Mouse (Mus musculus): ENCODE results near the gene Tsx. TPM values are rescaled to one million over a fixed set of nuclear protein-coding genes. Genes with fewer than 3 reads are reported as not detected.
A peak's percentile ranks its signal among the peaks of the same experiment; 100 is the strongest.
"Not testable (repeated sequence)": the region's sequence is repeated elsewhere in the genome, so short reads cannot be mapped to it uniquely, and the experiment has no call there.

Gene Tsx
- not detected for total RNA-seq (2022)

DNA sequence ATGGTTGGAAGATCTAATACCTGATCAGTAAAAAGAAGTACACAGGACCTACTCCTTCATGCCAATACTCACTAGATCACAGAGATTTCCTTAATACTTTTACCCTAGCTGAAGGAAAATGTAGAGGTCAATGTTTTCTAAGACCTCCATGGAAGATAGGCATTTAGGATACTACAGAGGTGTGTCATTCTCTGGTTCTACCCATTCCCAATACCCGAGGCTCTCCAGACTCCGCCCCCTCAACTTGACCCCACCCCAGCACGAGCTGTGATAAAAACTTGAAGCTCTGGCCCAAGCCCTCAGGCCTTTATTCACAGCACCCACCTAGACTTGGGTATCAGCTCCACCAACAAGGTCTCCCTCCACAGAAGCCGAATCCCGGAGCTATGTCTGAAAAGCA is at the start of gene Tsx:
Gene Tsx, plus strand, starts transcription at position 301 of the 400 bp plus-strand sequence.
- no peak for DNase-seq (ENCODE audit: low spot score)

GRCm38 (mm10) chrX:103366201-103366600 is 48.1 kb upstream of the Tsx start:
- no peak for DNase-seq (ENCODE audit: low spot score)

DNA sequence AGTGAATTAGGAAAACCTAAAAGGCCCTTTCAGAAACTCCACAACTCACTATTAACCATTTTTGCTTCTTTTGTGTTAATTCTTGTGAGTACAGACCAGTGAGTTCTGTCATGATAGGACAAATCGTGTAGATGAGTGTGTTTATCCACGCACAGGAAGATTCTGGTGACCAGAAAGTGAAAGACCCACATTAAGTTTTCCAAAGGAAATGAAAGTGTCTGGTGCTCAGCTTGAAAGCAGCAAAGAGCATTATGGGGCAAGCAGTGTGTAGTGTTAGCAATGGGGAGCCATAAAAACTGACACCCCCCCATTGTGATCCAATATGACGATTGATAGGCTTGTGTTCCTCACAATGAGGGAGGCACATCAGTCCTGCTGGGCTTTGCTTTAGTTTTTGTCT is 45.6 kb upstream of the Tsx start:
- no peak for DNase-seq (ENCODE audit: low spot score)

GRCm38 (mm10) chrX:103371221-103371620 is 43.0 kb upstream of the Tsx start:
- DNase-seq (ENCODE audit: low spot score) = no peak

DNA sequence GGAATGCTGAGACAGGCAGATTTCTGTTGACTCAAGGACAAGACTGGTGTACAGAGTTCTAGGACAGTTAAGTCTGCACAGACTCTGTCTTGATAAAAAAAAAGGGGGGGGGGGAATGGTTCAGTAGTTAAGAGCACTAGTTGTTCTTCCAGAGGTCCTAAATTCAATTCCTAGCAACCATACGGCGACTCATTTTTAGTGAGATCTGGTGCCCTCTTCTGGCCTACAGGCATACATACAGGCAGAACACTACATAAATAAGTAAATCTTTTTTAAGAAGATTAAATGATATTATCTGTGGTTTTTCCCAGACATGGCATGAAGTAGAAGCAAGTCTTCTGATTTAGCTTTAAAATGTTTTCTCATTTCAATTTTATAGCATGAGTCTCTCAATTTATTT is 42.6 kb upstream of the Tsx start:
- DNase-seq (ENCODE audit: low spot score) = no peak

DNA sequence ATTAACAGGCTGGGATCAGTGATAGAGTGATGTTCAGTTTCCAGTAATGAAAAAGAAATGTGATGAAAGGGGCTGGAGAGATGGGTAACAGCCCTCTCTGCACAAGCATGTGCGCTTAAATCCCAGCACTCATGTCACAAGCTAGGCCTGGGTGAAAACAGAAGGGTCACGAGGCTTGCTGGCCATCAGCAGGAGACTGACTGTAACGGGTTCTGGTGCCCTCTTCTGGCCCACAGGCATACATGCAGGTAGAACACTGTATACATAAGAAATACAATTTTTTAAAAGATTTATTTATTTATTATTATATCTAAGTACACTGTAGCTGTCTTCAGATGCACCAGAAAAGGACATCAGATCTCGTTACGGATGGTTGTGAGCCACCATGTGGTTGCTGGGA is 40.0 kb upstream of the Tsx start:
- DNase-seq (ENCODE audit: low spot score) = no peak

DNA sequence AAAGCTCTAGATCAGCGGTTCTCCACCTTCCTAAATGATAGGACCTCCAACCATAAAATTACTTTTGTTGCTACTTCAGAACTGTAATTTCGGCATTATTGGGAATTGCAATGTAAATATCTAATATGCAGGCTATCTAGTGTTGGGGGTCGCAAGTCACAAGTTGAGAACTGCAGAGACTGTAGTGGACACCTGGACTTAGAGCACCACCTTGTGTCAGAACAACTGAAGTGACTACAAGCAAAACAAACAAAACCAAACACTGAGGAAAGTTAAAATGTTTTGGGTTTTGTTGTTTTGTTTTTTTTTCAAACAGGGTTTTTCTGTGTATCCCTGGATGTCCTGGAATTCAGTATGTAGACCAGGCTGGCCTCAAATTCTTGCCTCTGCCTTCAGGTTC is 29.7 kb upstream of the Tsx start:
- no peak for DNase-seq (ENCODE audit: low spot score)

DNA sequence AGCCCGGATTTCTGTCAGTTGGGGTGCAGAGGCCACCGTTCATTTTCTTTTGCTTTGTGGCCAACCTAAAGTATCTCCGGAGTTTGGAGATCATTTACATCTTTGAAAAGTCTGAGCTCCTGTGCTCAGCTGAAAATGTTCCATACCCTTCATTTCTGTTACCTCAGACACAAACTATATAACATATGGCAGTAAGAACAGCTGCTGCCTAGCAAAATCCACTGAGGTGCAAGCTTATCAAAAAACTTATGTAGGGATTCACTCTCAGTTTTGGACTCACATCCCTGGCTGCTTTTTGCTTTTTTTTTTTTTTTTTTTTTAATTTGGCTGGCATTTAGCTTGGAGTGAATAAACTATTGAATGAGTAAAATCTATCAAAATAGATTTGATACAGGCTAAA is 26.1 kb upstream of the Tsx start:
- no peak for DNase-seq (ENCODE audit: low spot score)

DNA sequence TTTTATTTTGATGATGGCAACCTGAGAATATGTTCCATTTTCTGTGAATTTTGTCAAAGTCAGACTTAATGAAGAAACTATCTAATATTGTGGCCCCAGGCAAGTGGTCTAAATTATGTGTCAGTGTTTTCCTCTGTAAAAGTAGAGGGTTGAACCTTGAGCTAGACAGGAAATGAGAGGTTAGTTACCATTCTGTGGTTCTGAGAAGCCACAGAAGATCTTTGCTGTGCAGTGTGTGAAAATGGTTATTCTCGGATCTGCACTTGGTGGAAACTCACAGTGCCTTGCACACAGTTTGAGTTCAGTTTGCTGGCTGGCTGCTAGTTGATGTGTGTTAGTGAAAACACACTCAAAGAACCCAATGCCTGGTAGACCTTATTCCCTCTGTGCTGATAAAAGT is 20.4 kb upstream of the Tsx start:
- DNase-seq (ENCODE audit: low spot score) = no peak

DNA sequence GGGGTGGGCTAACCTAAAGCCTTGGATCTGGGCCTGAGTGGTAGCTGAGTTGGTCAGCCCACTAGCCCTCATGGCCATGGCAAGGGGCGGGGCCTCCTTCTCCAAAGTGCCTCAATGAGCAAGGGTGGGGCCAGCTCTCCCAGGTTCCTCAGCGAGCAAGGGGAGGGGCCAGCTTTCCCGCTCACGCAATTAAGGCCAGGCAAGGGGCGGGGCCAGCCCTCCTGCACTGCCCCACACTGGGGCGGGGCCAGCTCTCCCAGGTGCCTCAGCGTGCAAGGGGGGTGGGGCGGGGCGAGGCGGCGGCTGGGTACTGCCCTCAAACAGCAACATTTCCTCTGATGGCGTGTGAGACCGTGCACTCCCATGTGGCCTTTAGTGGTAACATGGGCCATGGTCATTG is 9.2 kb upstream of the Tsx start:
- DNase-seq (ENCODE audit: low spot score) = no peak

- no peak for DNase-seq (ENCODE audit: low spot score)
Observed at GRCm38 (mm10) chrX:103421710-103422109, 7.4 kb downstream of the Tsx start, which contains the start of gene Gm26992. TSS of gene Gm26992 (plus strand) at chrX:103422010.

DNA sequence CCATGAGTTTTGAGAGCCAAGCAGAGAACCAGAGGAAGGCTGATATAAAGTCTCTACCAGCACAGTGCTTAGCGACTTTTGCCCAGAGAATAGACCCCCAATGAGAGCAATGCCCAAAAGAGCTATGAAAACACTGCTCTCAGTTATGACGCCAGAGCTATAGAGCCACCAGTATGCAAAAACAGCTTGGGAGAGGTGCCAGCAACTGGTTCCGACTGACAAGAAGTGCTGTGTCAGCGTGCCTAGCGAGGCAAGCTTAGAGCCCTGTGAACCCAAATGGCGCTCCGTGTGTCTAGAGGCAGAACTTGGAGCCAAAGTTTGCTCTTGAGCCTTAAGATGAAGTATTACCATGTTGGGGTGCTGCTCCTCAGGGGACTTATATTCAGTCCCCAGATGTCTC is 13.4 kb downstream of the Tsx start:
- DNase-seq (ENCODE audit: low spot score) = no peak

DNA sequence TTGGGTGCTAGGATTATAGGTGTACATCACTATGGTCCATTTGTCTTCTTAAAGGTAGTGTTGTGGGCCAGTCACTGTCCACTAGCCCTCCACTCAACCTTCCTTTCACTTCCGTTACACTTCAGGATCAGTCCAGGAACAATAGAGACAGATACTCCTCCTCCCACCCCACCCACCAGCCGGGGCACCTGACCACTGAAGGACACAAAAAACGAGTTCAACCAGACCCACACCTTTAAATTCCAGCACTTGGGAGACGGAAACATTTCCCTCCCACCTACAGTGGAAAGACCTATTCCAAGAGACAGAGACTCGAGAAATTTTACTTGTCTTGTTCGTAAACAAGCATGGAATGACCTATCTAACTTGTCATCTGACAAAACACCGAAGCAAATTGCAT is 18.0 kb downstream of the Tsx start:
- no peak for DNase-seq (ENCODE audit: low spot score)

- no peak for DNase-seq (ENCODE audit: low spot score)
Observed at GRCm38 (mm10) chrX:103438023-103438422, 23.8 kb downstream of the Tsx start.

DNA sequence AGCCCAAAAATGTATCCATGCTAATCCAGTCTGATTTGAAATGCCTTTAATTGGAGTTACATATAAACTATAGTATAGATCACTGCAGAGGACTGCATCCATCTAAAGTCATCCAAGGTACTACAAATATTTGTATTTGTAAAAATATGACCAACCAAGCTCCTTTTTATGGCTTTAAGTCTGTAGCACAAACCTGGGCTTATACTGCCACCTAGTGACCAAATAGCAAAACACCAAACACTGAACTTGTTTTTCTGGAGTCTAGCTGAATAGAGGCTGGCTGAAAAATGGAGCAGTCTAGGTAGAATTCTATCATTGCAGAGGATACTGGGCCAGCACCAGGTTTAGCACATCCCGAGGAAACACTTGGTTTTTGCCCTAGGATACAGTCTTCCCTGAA is 26.5 kb downstream of the Tsx start:
- peak; percentile 26 for DNase-seq (ENCODE audit: low spot score)

- DNase-seq (ENCODE audit: low spot score) = peak; percentile 4
Observed at GRCm38 (mm10) chrX:103443755-103444154, 29.5 kb downstream of the Tsx start.

DNA sequence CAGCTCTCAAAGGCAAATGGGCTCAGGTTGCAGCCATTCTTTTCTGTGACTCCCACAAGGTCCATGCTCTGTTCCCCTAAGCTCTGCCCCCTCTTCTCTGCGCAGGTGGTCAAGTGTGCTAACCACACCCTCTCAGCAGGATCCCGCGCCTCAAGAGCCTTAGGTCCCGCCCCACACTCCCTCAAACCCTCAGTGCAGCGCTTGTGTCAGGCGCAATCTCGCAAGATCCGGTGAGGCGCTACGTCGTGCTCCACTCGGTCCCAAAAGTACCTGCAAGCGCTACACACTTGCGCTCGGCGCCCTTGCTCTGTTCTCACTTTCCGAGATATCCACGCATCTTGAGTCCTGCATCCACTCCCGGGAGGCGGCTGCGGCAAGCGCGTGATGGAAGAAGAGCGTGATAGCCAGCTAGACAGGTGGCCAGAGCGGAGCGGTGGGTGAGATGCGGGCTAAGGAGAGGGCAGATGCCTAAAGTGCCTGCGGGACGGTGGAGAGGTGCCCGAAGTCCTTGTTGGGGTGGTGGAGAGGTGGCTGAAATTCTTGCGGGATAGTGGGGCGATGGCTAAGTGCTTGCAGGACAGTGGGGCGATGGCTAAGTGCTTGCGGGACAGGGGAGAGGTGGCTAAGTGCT is 33.4 kb downstream of the Tsx start:
- DNase-seq (ENCODE audit: low spot score) = no peak

- not testable (repeated sequence) for DNase-seq (ENCODE audit: low spot score)
Observed at GRCm38 (mm10) chrX:103448429-103448828, 34.2 kb downstream of the Tsx start.

- not testable (repeated sequence) for DNase-seq (ENCODE audit: low spot score)
Observed at GRCm38 (mm10) chrX:103448943-103449722, 34.9 kb downstream of the Tsx start.

DNA sequence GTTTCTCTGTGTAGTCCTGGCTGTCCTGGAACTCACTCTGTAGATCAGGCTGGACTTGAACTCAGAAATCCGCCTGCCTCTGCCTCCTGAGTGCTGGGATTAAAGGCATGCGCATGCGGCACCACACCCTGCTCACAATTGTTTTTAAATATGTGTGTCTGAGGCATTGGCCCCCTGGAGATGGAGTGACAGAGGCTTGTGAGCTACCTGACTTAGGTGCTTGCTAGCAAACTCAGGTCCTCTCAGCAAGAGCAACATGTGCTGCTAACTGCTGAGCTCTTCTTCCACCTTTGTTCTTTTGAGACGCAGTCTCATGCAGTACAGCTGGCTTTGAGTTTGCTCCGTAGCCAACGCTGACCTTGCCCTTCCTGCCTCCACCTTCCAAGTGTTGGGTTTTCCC is 38.5 kb downstream of the Tsx start:
- DNase-seq (ENCODE audit: low spot score) = no peak

DNA sequence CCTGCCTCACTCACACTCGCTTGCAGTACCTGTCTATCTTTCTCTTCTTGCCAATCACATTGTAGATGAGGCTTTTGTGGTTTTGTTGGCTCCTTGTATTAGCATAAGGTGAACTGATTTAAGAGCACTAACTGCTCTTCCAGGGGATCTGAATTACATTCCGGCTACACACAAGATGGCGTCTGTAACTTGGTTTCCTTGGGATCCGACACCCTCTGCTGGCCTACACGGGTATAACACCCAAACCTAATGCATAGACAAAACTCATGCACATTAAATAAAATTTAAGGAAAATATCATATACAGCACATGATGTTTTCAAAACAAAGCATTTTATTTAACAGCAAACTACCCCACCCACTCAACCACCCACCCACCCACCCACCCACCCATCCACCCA is 45.8 kb downstream of the Tsx start:
- DNase-seq (ENCODE audit: low spot score) = no peak

GRCm38 (mm10) chrX:103468998-103469397 is 54.7 kb downstream of the Tsx start:
- no peak for DNase-seq (ENCODE audit: low spot score)

DNA sequence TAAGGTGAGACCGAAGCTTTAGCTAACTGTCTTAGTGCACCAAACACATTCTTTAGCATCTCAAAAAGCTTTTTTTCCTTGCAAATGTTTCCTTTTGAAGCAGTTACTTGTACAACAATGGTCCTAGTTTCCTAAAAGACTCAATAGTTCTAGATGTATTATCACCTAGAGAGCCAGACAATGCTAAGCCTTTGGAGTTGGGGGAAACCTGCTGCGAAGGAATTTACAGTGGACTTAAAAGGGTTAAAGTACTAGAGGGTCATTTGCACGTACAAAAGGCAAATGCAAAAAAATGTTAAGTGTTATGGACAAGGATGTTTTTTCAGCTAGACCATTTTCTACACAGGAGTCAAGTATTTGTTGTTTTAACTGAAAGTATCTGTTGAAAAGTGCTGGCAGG is 58.1 kb downstream of the Tsx start:
- DNase-seq (ENCODE audit: low spot score) = no peak

Data from heart, adult 8-10 months (tissue).